Mouse (Mus musculus): ENCODE measurements around the gene Cep112. TPM values are rescaled to one million over a fixed set of nuclear protein-coding genes. Genes with fewer than 3 reads are reported as not detected.
"Not testable (repeated sequence)": the region's sequence is repeated elsewhere in the genome, so short reads cannot be mapped to it uniquely, and the experiment has no call there.

Gene Cep112
- polyA plus RNA-seq, 1 experiment from 2014 or later, result 0.70 TPM

DNA sequence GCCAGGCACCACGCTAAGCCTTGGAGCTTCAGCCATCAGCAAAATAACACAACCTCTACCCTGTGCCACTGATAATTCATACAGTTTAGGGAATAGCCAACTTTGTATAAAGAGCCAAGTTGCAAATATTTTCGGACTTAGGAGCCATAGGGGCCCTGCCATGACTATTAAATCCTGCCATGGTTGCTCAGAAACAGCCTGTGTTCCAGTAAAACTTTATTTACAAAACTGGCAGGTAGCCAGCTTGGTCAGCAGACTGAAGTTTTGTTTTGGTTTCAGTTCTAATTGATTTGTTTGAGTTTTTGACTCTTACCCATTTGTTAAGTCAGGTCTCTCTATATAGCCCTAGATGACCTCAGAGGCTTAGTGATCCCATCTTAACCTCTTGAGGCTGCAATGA lies 421.0 kb downstream of the Cep112 start:
- Histone ChIP-seq H3K27ac (no peak overlapping the region), H3K79me2 (ENCODE audit: inconsistent target) (no peaks in the 10 kb centered on the region), H3K36me3 (ENCODE audit: inconsistent target) (no peaks in the 10 kb centered on the region), H3K4me3 (ENCODE audit: inconsistent target) (no peak overlapping the region)
- 82% methylated on average over 2 of the region's 2 CpGs for WGBS (ENCODE audit: missing documents)

DNA sequence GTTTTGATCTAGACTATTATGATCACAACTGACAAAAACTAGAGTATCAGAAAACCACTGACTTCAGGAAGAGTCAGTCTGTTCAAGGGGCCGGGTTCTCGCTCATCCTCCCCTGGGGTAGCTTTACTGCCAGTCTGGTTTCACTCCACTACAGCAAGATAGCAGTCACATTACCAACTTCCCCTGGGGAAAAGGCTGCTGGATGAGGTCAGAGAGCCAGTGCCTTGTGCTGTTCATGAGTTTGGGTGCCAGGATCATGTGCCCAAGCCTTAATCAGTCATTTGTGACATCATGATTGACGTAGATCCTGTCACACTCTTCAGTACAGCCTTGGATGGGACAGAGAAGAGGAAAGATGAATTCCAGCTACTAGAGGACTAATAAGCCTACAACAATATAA lies 421.5 kb downstream of the Cep112 start:
- Histone ChIP-seq H3K27ac (no peak overlapping the region), H3K36me3 (ENCODE audit: inconsistent target) (no peaks in the 10 kb centered on the region), H3K4me3 (ENCODE audit: inconsistent target) (no peak overlapping the region), H3K79me2 (ENCODE audit: inconsistent target) (no peaks in the 10 kb centered on the region)
- WGBS (ENCODE audit: missing documents), result 84% methylated on average over 3 of the region's 3 CpGs

DNA sequence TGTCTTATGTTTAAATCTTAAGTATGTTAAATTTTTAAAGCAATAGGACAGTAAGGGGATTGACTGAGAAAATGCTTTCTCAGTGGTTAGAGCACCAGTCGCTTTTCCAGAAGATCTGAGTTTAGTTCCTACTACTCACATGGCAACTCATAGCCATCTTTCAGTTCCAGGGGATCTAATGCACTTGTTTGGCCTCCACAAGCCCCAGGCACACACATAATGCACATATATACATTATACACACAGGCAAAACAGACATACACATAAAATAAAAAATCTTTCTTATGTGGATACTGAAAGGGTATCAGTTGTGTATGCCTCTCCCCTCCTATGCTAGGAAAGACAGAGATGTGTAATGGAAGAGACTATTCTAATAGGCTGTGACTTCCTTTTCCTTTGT lies 426.8 kb downstream of the Cep112 start:
- Histone ChIP-seq H3K79me2 (ENCODE audit: inconsistent target) (no peaks in the 10 kb centered on the region), H3K27ac (no peak overlapping the region), H3K36me3 (ENCODE audit: inconsistent target) (no peaks in the 10 kb centered on the region), H3K4me3 (ENCODE audit: inconsistent target) (no peak overlapping the region)
- WGBS (ENCODE audit: missing documents), result 100% methylated on average over 1 of the region's 1 CpGs

- Histone ChIP-seq H3K4me3 (ENCODE audit: inconsistent target) (no peak overlapping the region), H3K36me3 (ENCODE audit: inconsistent target) (no peaks in the 10 kb centered on the region), H3K79me2 (ENCODE audit: inconsistent target) (no peaks in the 10 kb centered on the region), H3K27ac (no peak overlapping the region)
- 92% methylated on average over 6 of the region's 6 CpGs for WGBS (ENCODE audit: missing documents)
Observed at GRCm38 (mm10) chr11:108857254-108857653, 432.3 kb downstream of the Cep112 start.

- H3K79me2 ChIP-seq (ENCODE audit: inconsistent target), result no peaks in the 10 kb centered on the region
- H3K36me3 ChIP-seq (ENCODE audit: inconsistent target), result no peaks in the 10 kb centered on the region
- no peak overlapping the region for H3K27ac ChIP-seq
- no peak overlapping the region for H3K4me3 ChIP-seq (ENCODE audit: inconsistent target)
- 66% methylated on average over 7 of the region's 7 CpGs for WGBS (ENCODE audit: missing documents)
Observed at GRCm38 (mm10) chr11:108857678-108858338, 432.8 kb downstream of the Cep112 start.

DNA sequence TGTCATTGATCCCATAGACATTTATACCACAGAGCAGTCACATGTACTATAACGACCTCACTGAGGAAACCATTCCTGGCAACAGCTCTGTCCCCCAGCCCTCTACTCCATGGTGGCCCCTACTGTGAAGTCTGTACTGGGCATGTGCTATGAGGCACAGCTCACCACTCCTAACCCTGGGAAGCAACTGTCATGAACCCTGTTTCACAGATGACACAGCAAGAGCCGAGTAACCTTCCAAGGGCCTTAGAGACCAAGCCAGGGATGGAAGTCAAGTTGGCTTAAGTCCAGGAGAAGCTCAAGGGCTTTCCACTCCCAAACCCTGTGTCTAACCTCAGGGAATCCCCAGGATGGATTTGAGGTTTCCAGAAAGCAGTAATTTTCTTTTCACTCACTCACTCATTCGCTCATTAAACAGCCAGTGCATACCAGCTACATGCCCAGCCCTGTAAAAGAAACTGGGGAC lies 433.4 kb downstream of the Cep112 start:
- Histone ChIP-seq H3K4me3 (ENCODE audit: inconsistent target) (no peak overlapping the region), H3K27ac (no peak overlapping the region), H3K36me3 (ENCODE audit: inconsistent target) (no peaks in the 10 kb centered on the region), H3K79me2 (ENCODE audit: inconsistent target) (no peaks in the 10 kb centered on the region)
- 86% methylated on average over 3 of the region's 3 CpGs for WGBS (ENCODE audit: missing documents)

DNA sequence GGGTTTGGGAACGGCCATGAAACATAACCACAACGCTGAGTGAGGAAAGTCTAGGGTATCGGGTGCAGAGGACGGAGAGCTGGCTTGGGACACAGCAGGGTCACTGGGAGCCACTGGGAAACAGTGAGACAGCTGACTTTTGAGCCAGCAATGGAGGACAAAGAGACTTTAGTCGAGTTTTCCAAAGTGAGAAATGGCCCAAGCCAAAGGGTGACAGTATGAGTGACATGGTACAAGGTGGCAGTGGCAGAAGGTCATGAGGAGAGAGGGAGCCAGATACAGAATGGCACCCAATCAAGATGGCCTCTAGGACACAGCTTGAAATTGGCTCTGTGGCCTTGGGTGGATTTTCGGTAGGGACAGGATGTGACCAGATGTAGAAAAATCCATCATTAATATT lies 433.9 kb downstream of the Cep112 start:
- Histone ChIP-seq H3K4me3 (ENCODE audit: inconsistent target) (no peak overlapping the region), H3K79me2 (ENCODE audit: inconsistent target) (no peaks in the 10 kb centered on the region), H3K36me3 (ENCODE audit: inconsistent target) (no peaks in the 10 kb centered on the region), H3K27ac (no peak overlapping the region)
- WGBS (ENCODE audit: missing documents), result 89% methylated on average over 6 of the region's 6 CpGs

DNA sequence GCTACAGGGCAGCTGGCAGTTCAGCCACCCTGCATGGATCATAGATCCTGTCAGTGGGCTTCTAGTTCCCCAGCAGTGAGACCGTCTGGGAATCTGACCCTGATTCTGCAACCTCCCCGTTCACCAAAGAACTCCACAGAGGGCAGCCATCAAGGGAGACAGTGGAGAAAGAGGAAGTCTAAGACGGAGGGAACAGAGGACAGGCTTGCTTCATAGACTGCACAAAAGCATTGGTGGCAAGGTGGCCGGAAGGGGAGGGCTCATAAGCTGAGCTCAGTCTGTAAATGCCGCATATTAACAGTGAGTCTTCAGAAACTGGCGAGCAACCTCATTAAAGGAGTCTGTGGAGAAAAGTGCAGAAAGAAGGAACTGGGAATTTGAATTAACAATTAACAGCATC lies 437.4 kb downstream of the Cep112 start:
- H3K36me3 ChIP-seq (ENCODE audit: inconsistent target), result no peaks in the 10 kb centered on the region
- WGBS (ENCODE audit: missing documents), result 67% methylated on average over 6 of the region's 6 CpGs
- no peak overlapping the region for H3K4me3 ChIP-seq (ENCODE audit: inconsistent target)
- H3K79me2 ChIP-seq (ENCODE audit: inconsistent target), result no peaks in the 10 kb centered on the region
- no peak overlapping the region for H3K27ac ChIP-seq

GRCm38 (mm10) chr11:108865746-108866145 lies 440.8 kb downstream of the Cep112 start:
- WGBS (ENCODE audit: missing documents), result 67% methylated on average over 8 of the region's 8 CpGs
- H3K79me2 ChIP-seq (ENCODE audit: inconsistent target), result no peaks in the 10 kb centered on the region
- H3K36me3 ChIP-seq (ENCODE audit: inconsistent target), result no peaks in the 10 kb centered on the region
- no peak overlapping the region for H3K4me3 ChIP-seq (ENCODE audit: inconsistent target)
- no peak overlapping the region for H3K27ac ChIP-seq

DNA sequence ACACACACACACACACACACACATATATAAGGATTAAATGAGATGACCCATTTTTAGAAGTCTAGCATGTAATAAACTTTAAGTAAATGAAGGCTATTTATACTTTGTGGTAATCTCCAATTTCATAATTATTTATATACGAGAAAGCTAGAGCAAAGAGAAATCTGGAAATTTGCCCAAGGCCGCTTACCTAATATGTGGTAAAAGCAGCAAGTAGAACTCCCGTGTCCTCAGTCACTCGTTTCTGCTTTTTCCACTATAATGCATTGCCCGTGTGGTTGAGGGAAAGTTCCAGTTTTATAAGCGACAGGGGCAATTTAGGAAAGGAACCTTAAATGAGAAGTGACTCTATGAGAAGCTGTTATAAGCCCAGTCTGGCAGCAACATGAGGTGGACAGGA lies 442.5 kb downstream of the Cep112 start:
- H3K4me3 ChIP-seq (ENCODE audit: inconsistent target), result no peak overlapping the region
- H3K36me3 ChIP-seq (ENCODE audit: inconsistent target), result no peaks in the 10 kb centered on the region
- 9% methylated on average over 6 of the region's 6 CpGs for WGBS (ENCODE audit: missing documents)
- no peak overlapping the region for H3K27ac ChIP-seq
- no peaks in the 10 kb centered on the region for H3K79me2 ChIP-seq (ENCODE audit: inconsistent target)

DNA sequence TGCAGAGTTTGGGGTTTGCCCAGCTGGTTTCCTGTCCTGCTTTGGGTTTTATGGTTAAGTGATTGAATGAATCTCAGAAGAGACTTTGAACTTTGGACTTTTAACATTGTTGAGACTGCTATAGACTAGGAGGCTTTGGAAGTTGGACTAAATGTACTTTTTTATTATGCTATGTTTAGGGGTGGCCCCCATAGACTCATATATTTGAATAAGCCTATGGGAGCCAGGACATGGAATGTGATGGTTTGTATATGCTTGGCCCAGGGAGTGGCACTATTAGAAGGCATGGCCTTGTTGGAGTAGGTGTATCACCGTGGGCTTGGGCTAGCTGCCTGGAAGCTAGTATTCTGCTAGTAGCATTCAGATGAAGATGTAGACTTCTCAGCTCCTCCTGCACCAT lies 446.3 kb downstream of the Cep112 start:
- H3K36me3 ChIP-seq (ENCODE audit: inconsistent target); H3K79me2 ChIP-seq (ENCODE audit: inconsistent target); H3K27ac ChIP-seq; H3K4me3 ChIP-seq (ENCODE audit: inconsistent target): not testable (repeated sequence)
- 89% methylated on average over 1 of the region's 1 CpGs for WGBS (ENCODE audit: missing documents)

GRCm38 (mm10) chr11:108871748-108872147 lies 446.8 kb downstream of the Cep112 start:
- Histone ChIP-seq H3K79me2 (ENCODE audit: inconsistent target) (no peaks in the 10 kb centered on the region), H3K27ac (no peak overlapping the region), H3K4me3 (ENCODE audit: inconsistent target) (no peak overlapping the region), H3K36me3 (ENCODE audit: inconsistent target) (no peaks in the 10 kb centered on the region)
- WGBS (ENCODE audit: missing documents), result 90% methylated on average over 3 of the region's 3 CpGs

DNA sequence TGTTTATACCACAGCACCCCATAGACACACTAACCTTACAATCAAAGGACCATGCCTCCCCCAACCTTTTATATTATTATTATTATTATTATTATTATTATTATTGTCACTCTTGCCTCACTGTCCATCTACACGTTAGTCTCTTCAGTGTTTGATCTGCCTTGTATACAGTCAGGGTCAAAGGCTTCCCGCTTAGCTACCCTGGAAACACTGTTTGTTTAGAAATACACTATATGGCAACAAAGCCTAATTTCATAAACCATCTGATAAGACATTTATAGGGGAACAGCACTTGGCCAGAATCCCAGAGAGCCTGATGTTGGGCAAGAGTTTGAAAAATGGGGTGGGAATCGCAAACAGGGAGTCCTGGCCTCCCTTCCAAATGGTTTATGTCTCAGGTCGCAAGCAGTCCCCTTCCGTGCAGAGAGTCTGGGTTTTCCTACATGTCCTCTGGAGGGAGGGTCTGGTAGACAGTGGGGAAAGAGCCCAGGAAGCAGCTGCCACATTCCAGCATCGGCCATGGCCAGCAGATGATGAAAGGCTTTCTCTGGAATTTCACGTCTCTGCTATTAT lies 451.7 kb downstream of the Cep112 start:
- no peaks in the 10 kb centered on the region for H3K36me3 ChIP-seq (ENCODE audit: inconsistent target)
- H3K27ac ChIP-seq, result no peak overlapping the region
- no peaks in the 10 kb centered on the region for H3K79me2 ChIP-seq (ENCODE audit: inconsistent target)
- WGBS (ENCODE audit: missing documents), result 89% methylated on average over 7 of the region's 7 CpGs
- H3K4me3 ChIP-seq (ENCODE audit: inconsistent target), result no peak overlapping the region

DNA sequence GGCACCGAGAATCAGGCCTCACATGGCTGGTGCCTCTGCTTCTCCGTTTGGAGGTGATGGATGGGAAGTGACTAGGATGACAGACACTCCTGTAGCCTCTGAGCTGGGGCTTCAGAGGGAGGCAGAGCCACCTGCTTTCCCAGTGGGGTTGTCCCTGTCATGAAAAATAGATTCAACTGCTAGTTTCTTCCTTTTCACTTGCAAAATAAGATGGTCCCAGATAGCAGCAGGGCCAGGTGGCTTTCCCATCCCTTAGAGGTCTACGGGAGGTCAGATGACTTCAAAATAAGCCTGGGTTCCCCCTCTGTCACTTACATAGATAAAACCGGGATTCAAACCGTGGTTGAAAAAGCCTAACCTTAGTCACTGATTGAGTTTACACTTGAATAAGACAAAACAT lies 452.5 kb downstream of the Cep112 start:
- WGBS (ENCODE audit: missing documents), result 92% methylated on average over 4 of the region's 5 CpGs
- Histone ChIP-seq H3K79me2 (ENCODE audit: inconsistent target) (no peaks in the 10 kb centered on the region), H3K4me3 (ENCODE audit: inconsistent target) (no peak overlapping the region), H3K36me3 (ENCODE audit: inconsistent target) (no peaks in the 10 kb centered on the region), H3K27ac (no peak overlapping the region)

DNA sequence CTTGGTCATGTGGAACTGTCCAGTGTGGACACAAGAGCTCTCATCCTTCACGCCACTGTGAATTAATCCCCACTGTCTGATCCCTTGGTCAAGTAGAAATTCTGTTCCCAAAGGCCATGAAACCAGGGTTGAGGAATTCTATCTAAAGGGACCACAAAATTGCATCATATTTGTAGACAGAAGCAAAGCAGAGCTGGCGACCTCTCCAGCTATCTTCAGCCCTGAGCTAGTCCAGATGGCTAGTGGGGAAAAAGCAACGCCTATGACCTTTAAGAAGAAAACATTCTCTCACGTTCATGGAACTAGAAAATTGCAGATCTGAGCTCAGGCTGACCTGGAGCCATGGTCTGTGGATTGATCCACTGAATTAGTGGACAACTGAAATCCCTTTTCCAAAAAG lies 455.6 kb downstream of the Cep112 start:
- WGBS (ENCODE audit: missing documents), result 82% methylated on average over 4 of the region's 4 CpGs
- H3K4me3 ChIP-seq (ENCODE audit: inconsistent target), result no peak overlapping the region
- no peaks in the 10 kb centered on the region for H3K79me2 ChIP-seq (ENCODE audit: inconsistent target)

DNA sequence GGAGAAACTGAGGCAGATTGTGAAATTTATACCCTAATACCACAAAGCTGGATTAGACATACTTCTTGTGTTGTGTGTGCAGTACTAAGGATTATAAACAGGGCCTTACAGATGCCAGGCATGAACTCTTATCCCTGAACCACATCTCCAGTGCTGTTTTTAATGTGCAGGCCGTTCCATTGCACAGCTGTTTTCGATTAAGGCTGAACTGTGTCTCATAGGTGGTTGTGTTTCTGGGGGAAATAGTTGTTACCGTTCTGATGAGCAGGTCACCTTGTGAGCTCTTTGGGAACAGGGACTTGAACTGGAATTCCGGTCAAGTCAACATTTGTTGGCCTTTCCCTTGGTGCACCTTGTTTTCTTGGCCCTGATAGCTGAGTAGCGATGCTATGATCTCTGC lies 456.7 kb downstream of the Cep112 start:
- 88% methylated on average over 5 of the region's 5 CpGs for whole genome bisulfite sequencing (ENCODE audit: missing documents)
- Histone ChIP-seq H3K27ac (no peak overlapping the region), H3K4me3 (ENCODE audit: inconsistent target) (no peak overlapping the region), H3K36me3 (ENCODE audit: inconsistent target) (no peaks in the 10 kb centered on the region), H3K79me2 (ENCODE audit: inconsistent target) (no peaks in the 10 kb centered on the region)

More for the DNA sequence above, 455.6 kb downstream of the Cep112 start:
- Histone ChIP-seq H3K27ac (no peak overlapping the region), H3K36me3 (ENCODE audit: inconsistent target) (no peaks in the 10 kb centered on the region)

Measured in macrophage (primary cell).